Mouse (Mus musculus) T-helper 17 cell (primary cell): Measurements from ENCODE around the gene Blzf1.

Experiments
- in situ Hi-C, 2 experiments: fragments of 300-600 bp; cut with MboI, MseI; formaldehyde crosslinking; loops; 1 replicate in 1 of 2; 2 replicates in 1 of 2; pipeline ENCODE4 v1.15.1; 2025; ENCODE audit warnings: high pct_unique_total_duplicates in 2 of 2

The Blzf1 gene

DNA sequence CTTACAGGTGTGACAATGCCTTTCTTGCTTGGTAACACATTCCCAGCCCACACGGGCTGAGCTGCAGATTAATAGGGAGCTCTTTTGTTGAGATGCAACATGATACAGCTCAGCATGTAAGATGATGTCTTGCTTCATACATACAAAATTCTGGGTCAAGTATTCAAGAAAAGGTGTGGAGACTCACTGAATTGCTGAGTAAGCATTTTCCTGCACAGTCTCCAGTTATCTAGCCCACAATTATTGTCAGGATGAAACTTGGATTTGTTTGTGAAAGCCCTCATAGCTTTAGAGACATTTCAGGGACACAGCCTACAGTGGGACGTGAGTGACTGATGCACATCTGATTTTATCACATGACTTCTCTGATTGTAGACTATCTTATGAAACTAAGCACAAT, 65.8 kb downstream of the Blzf1 start:
- in situ Hi-C loops = no loop called here
